Mouse (Mus musculus) layer of hippocampus, adult 9-10 months (tissue): Measurements from ENCODE around the gene Tnc.
"Not testable (repeated sequence)": the region's sequence is repeated elsewhere in the genome, so short reads cannot be mapped to it uniquely, and the experiment has no call there.

Experiments
- DNase-seq: peaks from one replicate; pipeline ENCODE4 v3.0.0; 2022; ENCODE audit warnings: low spot score

Gene Tnc

DNA sequence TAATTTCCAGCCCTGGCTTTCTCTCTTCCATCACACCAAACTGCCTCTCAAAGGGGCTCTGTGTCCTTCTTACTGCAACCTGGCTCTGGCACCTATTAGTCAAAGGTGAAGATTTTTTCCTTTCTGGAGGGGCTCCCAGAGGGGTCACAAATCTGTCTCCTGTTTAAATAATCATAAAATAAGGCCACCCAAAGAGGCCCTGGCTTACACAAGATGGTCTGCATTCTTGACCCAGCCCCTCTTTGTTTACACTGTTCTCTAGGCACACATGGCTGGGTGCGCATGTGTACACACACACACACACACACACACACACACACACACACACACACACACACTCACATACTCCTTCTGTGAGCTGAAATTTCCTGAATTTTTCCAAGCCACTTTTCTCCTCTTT lies 83.4 kb downstream of the Tnc start:
- no peak for DNase-seq

DNA sequence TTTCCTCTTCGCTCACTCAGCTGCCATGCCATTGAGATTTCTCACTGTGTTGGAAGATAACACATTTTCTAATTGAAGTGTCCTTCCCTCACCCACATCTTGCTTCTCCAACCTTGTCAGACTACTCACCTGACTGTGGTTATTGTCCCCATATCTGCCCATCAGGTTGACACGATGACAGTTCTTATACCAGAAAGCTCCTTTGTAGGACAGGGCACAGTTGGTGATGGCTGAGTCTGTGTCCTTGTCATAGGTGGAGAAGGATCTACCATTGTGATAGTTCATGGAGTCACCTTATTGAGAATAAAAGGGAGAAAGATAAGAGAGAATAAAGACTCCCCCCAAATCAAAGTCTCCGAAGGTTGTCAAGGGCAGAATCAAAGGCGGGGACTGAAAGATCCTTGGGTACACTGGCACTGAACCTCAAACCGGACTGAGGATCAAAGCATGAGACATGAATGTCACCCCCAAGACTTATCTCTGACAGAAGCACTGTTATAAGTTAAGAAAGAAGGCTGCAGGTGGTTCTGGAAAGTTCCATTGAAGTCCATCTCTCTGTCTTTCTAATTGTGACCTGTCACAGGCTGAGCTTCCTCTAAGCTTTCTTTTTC lies 84.9 kb downstream of the Tnc start:
- DNase-seq, result no peak

DNA sequence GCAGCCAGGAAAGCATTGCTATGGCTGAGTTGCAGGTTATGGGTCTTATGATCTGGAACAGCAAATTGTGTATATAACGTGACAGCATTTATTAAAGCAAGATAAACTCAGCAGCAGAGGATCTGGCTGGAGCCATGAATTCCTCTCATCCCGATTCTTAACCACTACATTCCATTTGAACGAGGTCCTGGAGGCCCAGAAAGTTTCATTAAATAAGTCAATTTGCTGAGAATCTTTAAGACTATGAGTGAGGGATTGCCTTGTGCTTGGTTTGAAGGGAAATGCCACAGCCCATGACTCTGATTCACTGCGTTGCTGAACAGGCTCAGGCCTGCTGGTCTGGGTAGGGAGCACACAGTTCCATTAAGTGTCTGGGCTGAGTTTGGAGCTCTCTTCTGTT lies 88.2 kb downstream of the Tnc start:
- DNase-seq, result no peak

- no peak for DNase-seq
Measured at GRCm38 (mm10) chr4:63950054-63950453, 96.8 kb downstream of the Tnc start.

DNA sequence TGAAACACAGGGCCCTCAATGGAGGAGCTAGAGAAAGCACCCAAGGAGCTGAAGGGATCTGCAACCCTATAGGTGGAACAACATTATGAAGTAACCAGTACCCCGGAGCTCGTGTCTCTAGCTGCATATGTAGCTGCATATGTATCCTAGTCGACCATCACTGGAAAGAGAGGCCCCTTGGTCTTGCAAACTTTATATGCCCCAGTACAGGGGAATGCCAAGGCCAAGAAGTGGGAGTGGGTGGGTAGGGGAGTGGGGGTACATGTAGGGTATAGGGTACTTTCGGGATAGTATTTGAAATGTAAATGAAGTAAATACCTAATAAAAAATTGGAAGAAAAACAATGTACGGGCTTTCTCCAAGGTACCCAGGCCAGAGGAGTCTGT lies 98.1 kb downstream of the Tnc start:
- DNase-seq, result not testable (repeated sequence)

- peak; percentile 47 for DNase-seq
Measured at GRCm38 (mm10) chr4:63948066-63948687, 98.6 kb downstream of the Tnc start.

GRCm38 (mm10) chr4:63943813-63944212 lies 103.0 kb downstream of the Tnc start:
- DNase-seq, result no peak

DNA sequence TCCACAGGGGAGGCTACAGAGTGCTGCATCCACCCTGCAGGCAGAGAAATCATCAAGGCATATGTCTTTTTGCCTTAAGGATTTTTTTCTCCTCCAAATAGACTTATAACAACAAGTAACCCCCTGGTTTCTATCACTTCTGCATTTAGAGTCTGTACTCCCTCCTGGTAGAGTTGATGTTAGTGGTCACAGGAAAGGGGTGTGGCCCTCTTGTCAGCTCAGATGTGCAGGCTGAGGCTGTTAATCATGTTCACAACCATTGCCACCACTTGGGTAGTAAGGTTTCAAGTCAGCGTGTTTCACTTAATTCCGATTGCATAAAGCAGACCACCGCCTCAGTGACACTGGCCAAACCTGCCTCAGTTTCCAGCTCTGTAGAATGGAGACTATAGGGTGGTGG lies 103.9 kb downstream of the Tnc start:
- no peak for DNase-seq

GRCm38 (mm10) chr4:63941420-63941819 lies 105.4 kb downstream of the Tnc start:
- no peak for DNase-seq

GRCm38 (mm10) chr4:63939428-63939827 lies 107.4 kb downstream of the Tnc start:
- DNase-seq, result no peak

DNA sequence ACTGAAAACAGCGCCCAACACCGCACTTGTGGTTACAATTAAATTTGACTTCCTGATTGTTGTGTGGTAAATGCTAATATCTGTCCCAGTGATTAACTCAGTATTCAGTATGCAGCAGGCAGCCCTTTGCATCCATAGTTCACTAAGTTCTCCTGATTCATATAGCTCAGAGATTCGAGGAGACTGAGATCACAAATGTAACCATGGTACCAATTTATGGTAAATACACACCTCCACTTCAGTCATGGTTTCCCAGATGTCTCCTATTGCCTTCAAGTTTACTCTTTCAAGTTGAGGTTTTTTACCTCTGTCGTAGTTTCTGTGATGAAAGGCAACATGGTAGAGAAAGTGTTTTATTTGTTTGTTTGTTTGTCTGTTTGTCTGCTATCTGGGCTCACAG lies 110.9 kb downstream of the Tnc start:
- DNase-seq, result no peak

DNA sequence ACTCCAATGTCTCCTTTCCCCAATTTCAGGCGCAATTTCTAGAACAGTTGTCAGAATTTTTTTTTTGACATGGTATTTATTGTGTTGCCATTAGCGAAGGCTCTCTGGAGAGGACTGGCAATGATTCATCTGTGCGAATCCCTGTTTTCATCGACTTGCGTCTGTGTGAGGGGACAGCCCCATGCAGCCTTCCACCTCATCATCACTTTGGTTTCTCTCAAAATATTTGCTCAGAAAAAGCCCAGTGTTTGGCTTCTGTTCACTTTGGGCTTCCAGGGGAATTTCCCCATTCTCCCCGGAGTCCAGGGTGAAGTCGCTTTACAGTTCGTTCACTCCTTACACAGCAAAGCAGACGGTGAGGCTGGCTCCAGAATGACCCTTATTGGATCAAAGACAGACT lies 111.5 kb downstream of the Tnc start:
- no peak for DNase-seq

- no peak for DNase-seq
Measured at GRCm38 (mm10) chr4:63930863-63931262, 116.0 kb downstream of the Tnc start.

- DNase-seq, result no peak
Measured at GRCm38 (mm10) chr4:63929490-63929889, 117.3 kb downstream of the Tnc start.

GRCm38 (mm10) chr4:63928192-63928591 lies 118.6 kb downstream of the Tnc start:
- no peak for DNase-seq

- no peak for DNase-seq
Measured at GRCm38 (mm10) chr4:63917181-63917580, 129.6 kb downstream of the Tnc start.

DNA sequence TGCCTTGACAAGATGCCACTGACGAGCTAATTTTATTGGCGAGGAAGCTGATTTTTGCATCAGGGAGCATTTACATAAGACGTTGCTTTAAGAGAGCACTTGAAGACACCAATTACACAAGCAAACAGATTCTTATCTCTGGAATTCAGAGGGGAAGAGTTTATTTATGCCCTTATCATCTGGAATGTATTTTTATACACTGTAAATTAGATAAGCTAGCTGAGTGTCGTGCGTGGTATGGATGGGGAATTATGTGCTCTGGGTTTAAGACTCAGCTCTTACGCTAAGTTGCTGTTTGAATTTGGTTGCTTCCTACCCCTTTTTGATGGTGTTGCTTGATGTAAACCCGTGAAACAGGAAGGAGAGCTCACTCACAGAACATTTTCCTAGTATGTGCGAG lies 130.1 kb downstream of the Tnc start:
- no peak for DNase-seq

- no peak for DNase-seq
Measured at GRCm38 (mm10) chr4:63916288-63916687, 130.5 kb downstream of the Tnc start.
